Mouse (Mus musculus): ENCODE results near the gene Slc4a10.

Slc4a10 gene

GRCm38 (mm10) chr2:62346771-62347170 lies 300.5 kb downstream of the Slc4a10 start:
- no peak for DNase-seq (ENCODE audit: extremely low read depth, low read depth, low spot score)

GRCm38 (mm10) chr2:62347762-62348161 lies 301.5 kb downstream of the Slc4a10 start:
- DNase-seq (ENCODE audit: extremely low read depth, low read depth, low spot score) = no peak

GRCm38 (mm10) chr2:62352035-62352434 lies 305.8 kb downstream of the Slc4a10 start:
- no peak for DNase-seq (ENCODE audit: extremely low read depth, low read depth, low spot score)

- no peak for DNase-seq (ENCODE audit: extremely low read depth, low read depth, low spot score)
Observed at GRCm38 (mm10) chr2:62355766-62356165, 309.5 kb downstream of the Slc4a10 start.

- DNase-seq (ENCODE audit: extremely low read depth, low read depth, low spot score) = no peak
Observed at GRCm38 (mm10) chr2:62356606-62357005, 310.3 kb downstream of the Slc4a10 start.

GRCm38 (mm10) chr2:62357259-62357658 lies 311.0 kb downstream of the Slc4a10 start:
- no peak for DNase-seq (ENCODE audit: extremely low read depth, low read depth, low spot score)

- DNase-seq (ENCODE audit: extremely low read depth, low read depth, low spot score) = no peak
Observed at GRCm38 (mm10) chr2:62360872-62361271, 314.6 kb downstream of the Slc4a10 start.

- no peak for DNase-seq (ENCODE audit: extremely low read depth, low read depth, low spot score)
Observed at GRCm38 (mm10) chr2:62361514-62361913, 315.3 kb downstream of the Slc4a10 start.

- peak; percentile 59 for DNase-seq (ENCODE audit: extremely low read depth, low read depth, low spot score)
Observed at GRCm38 (mm10) chr2:62362211-62362610, 315.9 kb downstream of the Slc4a10 start.

GRCm38 (mm10) chr2:62363606-62364005 lies 317.3 kb downstream of the Slc4a10 start:
- peak; percentile 28 for DNase-seq (ENCODE audit: extremely low read depth, low read depth, low spot score)

- DNase-seq (ENCODE audit: extremely low read depth, low read depth, low spot score) = no peak
Observed at GRCm38 (mm10) chr2:62368349-62369053, 322.2 kb downstream of the Slc4a10 start.

- no peak for DNase-seq (ENCODE audit: extremely low read depth, low read depth, low spot score)
Observed at GRCm38 (mm10) chr2:62370048-62370447, 323.8 kb downstream of the Slc4a10 start.

GRCm38 (mm10) chr2:62373692-62374091 lies 327.4 kb downstream of the Slc4a10 start:
- no peak for DNase-seq (ENCODE audit: extremely low read depth, low read depth, low spot score)
